Mouse (Mus musculus): Measurements from ENCODE around the gene Cdc37.

- TF ChIP-seq FLI1 (IDR thresholded peaks at IDR 0.05; ENCODE audit: low read length) (no peak), GATA1 (IDR thresholded peaks at IDR 0.05; ENCODE audit: borderline replicate concordance, low read length) (no peak)
These were observed 4.4 kb downstream of the Cdc37 start for GRCm38 (mm10) chr9:21145431-21145830.

Measured in megakaryocyte, embryonic 14.5 days (primary cell).